Mouse (Mus musculus): ENCODE results near the gene Mblac2. TPM values are rescaled to one million over a fixed set of nuclear protein-coding genes. Genes with fewer than 3 reads are reported as not detected.

Mblac2 gene
- polyA plus RNA-seq, 1 experiment from 2014 or later, result 7.5 TPM

GRCm38 (mm10) chr13:81783405-81784342, 72.5 kb downstream of the Mblac2 start:
- Histone ChIP-seq H3K36me3 (ENCODE audit: control insufficient read depth, insufficient read depth, low read length) (no peaks in the 10 kb centered on the region; the same call in 1 of the 2 replicates), H3K27me3 (ENCODE audit: control insufficient read depth, insufficient read depth, low read length) (no peaks in the 10 kb centered on the region)
- under 1% methylated on average over 58 of the region's 62 CpGs for WGBS

GRCm38 (mm10) chr13:81785766-81786480, 74.8 kb downstream of the Mblac2 start:
- Histone ChIP-seq H3K27me3 (ENCODE audit: control insufficient read depth, insufficient read depth, low read length) (no peaks in the 10 kb centered on the region), H3K9ac (ENCODE audit: low read length) (no peak overlapping the region), H3K4me1 (ENCODE audit: control insufficient read depth, insufficient read depth, low read length) (no peaks in the 10 kb centered on the region), H3K4me2 (ENCODE audit: low read depth, low read length) (no peak overlapping the region), H3K36me3 (ENCODE audit: control insufficient read depth, insufficient read depth, low read length) (no peaks in the 10 kb centered on the region; the same call in 1 of the 2 replicates), H3K9me3 (replicated peaks; ENCODE audit: control insufficient read depth, low read length) (no peaks in the 10 kb centered on the region), H3K27ac (ENCODE audit: low read length) (no peak overlapping the region), H3K4me3 (replicated peaks; ENCODE audit: low read length) (no peak overlapping the region)
- no peak for ATAC-seq (ENCODE audit: insufficient read depth, low FRiP score)
- 80% methylated on average over 11 of the region's 11 CpGs for WGBS

More at GRCm38 (mm10) chr13:81783405-81784342, 72.5 kb downstream of the Mblac2 start:
- no peaks in the 10 kb centered on the region for H3K9me3 ChIP-seq (replicated peaks; ENCODE audit: control insufficient read depth, low read length)
- H3K4me2 ChIP-seq (ENCODE audit: low read depth, low read length), result peak overlapping the region; percentile 67
- H3K4me1 ChIP-seq (ENCODE audit: control insufficient read depth, insufficient read depth, low read length), result no peaks in the 10 kb centered on the region
- peak overlapping the region; percentile 93 for H3K9ac ChIP-seq (ENCODE audit: low read length)
- H3K4me3 ChIP-seq (replicated peaks; ENCODE audit: low read length), result peak overlapping the region; percentile 85
- peak; percentile 99 for ATAC-seq (ENCODE audit: insufficient read depth, low FRiP score)
- peak overlapping the region; percentile 100 for H3K27ac ChIP-seq (ENCODE audit: low read length)

DNA sequence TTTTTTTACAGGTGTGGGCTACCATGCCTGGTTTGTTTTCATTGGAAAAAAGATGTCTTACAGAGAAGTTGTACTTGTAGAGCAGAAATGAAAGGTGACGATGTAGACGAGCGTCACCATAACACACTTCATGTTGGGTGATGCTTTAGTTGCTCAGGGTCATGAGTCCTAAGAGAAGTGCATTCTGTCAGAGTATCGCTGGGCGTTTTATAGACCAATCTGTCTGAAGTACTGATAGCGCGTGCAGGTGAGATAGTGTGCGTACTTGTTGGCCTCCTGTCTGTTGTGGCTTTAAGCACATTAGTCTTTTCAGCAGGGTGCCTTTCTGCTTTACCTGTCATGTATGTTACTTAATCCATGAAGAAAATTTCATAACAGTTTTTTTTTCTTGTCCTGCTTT, 79.0 kb downstream of the Mblac2 start:
- H3K27ac ChIP-seq (ENCODE audit: low read length), result no peak overlapping the region
- WGBS, result 91% methylated on average over 8 of the region's 8 CpGs
- H3K4me1 ChIP-seq (ENCODE audit: control insufficient read depth, insufficient read depth, low read length), result no peaks in the 10 kb centered on the region

GRCm38 (mm10) chr13:81791861-81792260, 80.7 kb downstream of the Mblac2 start:
- Histone ChIP-seq H3K9me3 (replicated peaks; ENCODE audit: control insufficient read depth, low read length) (no peaks in the 10 kb centered on the region), H3K4me3 (replicated peaks; ENCODE audit: low read length) (no peak overlapping the region), H3K9ac (ENCODE audit: low read length) (no peak overlapping the region), H3K27ac (ENCODE audit: low read length) (no peak overlapping the region), H3K27me3 (ENCODE audit: control insufficient read depth, insufficient read depth, low read length) (no peaks in the 10 kb centered on the region), H3K4me2 (ENCODE audit: low read depth, low read length) (no peak overlapping the region), H3K36me3 (ENCODE audit: control insufficient read depth, insufficient read depth, low read length) (no peaks in the 10 kb centered on the region; the same call in 1 of the 2 replicates), H3K4me1 (ENCODE audit: control insufficient read depth, insufficient read depth, low read length) (no peaks in the 10 kb centered on the region)
- no peak for ATAC-seq (ENCODE audit: insufficient read depth, low FRiP score)
- WGBS, result 36% methylated on average over 8 of the region's 8 CpGs

More for the DNA sequence above, 79.0 kb downstream of the Mblac2 start:
- no peaks in the 10 kb centered on the region; the same call in 1 of the 2 replicates for H3K36me3 ChIP-seq (ENCODE audit: control insufficient read depth, insufficient read depth, low read length)
- no peaks in the 10 kb centered on the region for H3K27me3 ChIP-seq (ENCODE audit: control insufficient read depth, insufficient read depth, low read length)
- no peak overlapping the region for H3K9ac ChIP-seq (ENCODE audit: low read length)
- no peak overlapping the region for H3K4me2 ChIP-seq (ENCODE audit: low read depth, low read length)
- no peaks in the 10 kb centered on the region for H3K9me3 ChIP-seq (replicated peaks; ENCODE audit: control insufficient read depth, low read length)
- no peak overlapping the region for H3K4me3 ChIP-seq (replicated peaks; ENCODE audit: low read length)
- ATAC-seq (ENCODE audit: insufficient read depth, low FRiP score), result no peak

DNA sequence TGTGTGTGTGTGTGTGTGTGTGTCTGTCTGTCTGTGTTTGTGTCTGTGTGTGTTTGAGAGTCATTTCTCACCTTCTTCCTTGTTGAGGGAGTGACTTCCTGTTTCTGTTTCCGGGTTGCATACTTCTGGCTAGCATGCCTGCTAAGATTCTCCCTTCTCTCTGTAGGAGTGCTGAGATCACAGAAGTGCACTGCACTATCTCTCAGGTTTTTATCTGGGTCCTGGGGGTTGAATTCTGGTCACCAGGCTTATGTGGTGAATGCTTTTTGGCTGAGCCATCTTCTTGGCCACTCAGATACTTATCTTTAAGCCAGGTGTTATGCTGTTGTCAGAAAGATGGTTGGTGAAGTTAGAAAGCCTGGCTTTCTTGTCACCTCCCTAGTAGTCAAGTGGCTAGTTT, 82.7 kb downstream of the Mblac2 start:
- no peaks in the 10 kb centered on the region for H3K36me3 ChIP-seq (ENCODE audit: control insufficient read depth, insufficient read depth, low read length)
- H3K4me3 ChIP-seq (replicated peaks; ENCODE audit: low read length), result no peak overlapping the region
- no peak overlapping the region for H3K4me2 ChIP-seq (ENCODE audit: low read depth, low read length)
- H3K9me3 ChIP-seq (replicated peaks; ENCODE audit: control insufficient read depth, low read length), result no peaks in the 10 kb centered on the region
- no peaks in the 10 kb centered on the region for H3K4me1 ChIP-seq (ENCODE audit: control insufficient read depth, insufficient read depth, low read length)
- no peaks in the 10 kb centered on the region for H3K27me3 ChIP-seq (ENCODE audit: control insufficient read depth, insufficient read depth, low read length)
- H3K27ac ChIP-seq (ENCODE audit: low read length), result no peak overlapping the region
- no peak overlapping the region for H3K9ac ChIP-seq (ENCODE audit: low read length)
- WGBS, result 28% methylated on average over 1 of the region's 1 CpGs
- ATAC-seq (ENCODE audit: insufficient read depth, low FRiP score), result no peak

DNA sequence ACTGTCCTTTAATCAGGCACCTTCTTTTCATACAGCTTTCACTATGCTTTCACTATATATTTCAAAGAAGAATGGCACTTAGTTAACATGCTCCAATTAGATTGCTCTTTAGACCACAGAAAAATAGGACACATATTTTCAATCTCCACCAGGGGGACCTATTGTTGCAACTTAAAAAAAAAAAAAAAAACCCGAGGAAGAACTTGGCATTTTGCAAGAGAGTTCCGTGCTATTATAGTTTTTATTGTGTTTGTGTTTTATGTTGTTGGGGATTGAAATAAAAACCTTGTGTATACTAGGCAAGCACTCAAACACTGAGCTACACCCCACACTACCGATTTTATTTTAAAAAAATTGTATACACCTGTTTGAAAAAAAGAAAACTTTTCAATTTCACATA, 90.0 kb downstream of the Mblac2 start:
- H3K27me3 ChIP-seq (ENCODE audit: control insufficient read depth, insufficient read depth, low read length), result no peaks in the 10 kb centered on the region
- H3K27ac ChIP-seq (ENCODE audit: low read length), result no peak overlapping the region
- H3K4me2 ChIP-seq (ENCODE audit: low read depth, low read length), result no peak overlapping the region
- H3K4me3 ChIP-seq (replicated peaks; ENCODE audit: low read length), result no peak overlapping the region
- no peaks in the 10 kb centered on the region for H3K4me1 ChIP-seq (ENCODE audit: control insufficient read depth, insufficient read depth, low read length)
- no peak overlapping the region for H3K9ac ChIP-seq (ENCODE audit: low read length)
- ATAC-seq (ENCODE audit: insufficient read depth, low FRiP score), result no peak
- H3K9me3 ChIP-seq (replicated peaks; ENCODE audit: control insufficient read depth, low read length), result no peaks in the 10 kb centered on the region
- WGBS, result 35% methylated on average over 3 of the region's 3 CpGs
- H3K36me3 ChIP-seq (ENCODE audit: control insufficient read depth, insufficient read depth, low read length), result no peaks in the 10 kb centered on the region

Other genes starting within 250 kb of the Mblac2 start
- 1.1 and 1.3 TPM in 2 replicates for gene Adgrv1, start 78.2 kb upstream of the Mblac2 start, polyA plus RNA-seq (2015; fragmentation: Nextera tagmentation; extraction: Ambion mirVana)
- 27.8 and 30.2 TPM in 2 replicates for gene Lysmd3, start 53.7 kb upstream of the Mblac2 start, polyA plus RNA-seq (2015; fragmentation: Nextera tagmentation; extraction: Ambion mirVana)
- 20.8 and 25.5 TPM in 2 replicates for gene Polr3g, start 328 bp upstream of the Mblac2 start, polyA plus RNA-seq (2015; fragmentation: Nextera tagmentation; extraction: Ambion mirVana)
- gene Cetn3, start 71.7 kb downstream of the Mblac2 start, polyA plus RNA-seq (2015; fragmentation: Nextera tagmentation; extraction: Ambion mirVana), result 178 and 189 TPM in 2 replicates